Mouse (Mus musculus): ENCODE measurements around the gene Sumo2. TPM values are rescaled to one million over a fixed set of nuclear protein-coding genes. Genes with fewer than 3 reads are reported as not detected.
A peak's percentile ranks its signal among the peaks of the same experiment; 100 is the strongest.

Sumo2 gene
- polyA plus RNA-seq (2011; ENCODE audit: insufficient read depth, insufficient read length, low replicate concordance, missing spikeins): 188 and 202 TPM in 2 replicates

DNA sequence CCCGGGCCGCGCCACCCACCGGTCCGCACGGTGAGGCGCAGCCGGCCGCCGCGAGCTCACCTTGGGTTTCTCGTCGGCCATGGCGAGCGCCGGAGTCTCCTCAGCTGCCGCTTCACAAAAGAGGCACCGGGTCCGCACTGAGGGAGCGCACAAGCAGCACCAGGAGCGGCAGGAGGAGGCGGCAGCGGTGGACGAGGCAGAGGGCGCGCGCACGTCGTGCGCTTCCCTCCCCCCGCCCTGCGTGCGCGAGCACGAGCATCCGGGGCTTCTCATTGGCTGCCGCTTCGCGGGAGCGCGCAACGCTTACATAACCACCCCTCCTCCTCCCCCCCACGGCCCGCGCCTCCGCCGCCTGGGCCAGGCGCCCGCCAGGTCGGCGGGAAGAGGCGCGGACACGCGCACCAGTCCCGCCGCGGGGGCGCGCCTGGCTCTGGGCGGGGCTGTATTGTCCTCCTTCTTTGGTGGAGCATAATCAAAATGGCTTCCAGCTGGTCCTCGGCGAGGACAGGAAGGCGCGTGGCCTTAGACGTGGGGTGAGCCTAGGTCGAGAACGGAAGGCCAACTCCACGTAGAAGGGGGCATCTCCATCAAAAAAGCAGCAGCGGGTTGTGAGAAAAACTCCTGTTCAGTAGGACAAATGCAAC, at the start of gene Sumo2:
Gene Sumo2, minus strand, starts transcription at position 239 of the 644 bp plus-strand sequence.
- Histone ChIP-seq H3K27ac (ENCODE audit: control insufficient read depth, insufficient read depth, low read depth, low read length, poor library complexity) (peak within 1 kb of the TSS; percentile 99), H3K4me1 (ENCODE audit: control insufficient read depth, insufficient read depth, low read length) (peaks cover 1% of the 10 kb centered on the region; the same call in 1 of the 2 replicates), H3K4me3 (replicated peaks; ENCODE audit: control insufficient read depth, low read depth, low read length) (peak within 1 kb of the TSS; percentile 92)
- 1% methylated on average over 65 of the region's 70 CpGs for WGBS
- peak; percentile 83; the same call in 1 of the 2 replicates for TF ChIP-seq POLR2A (IDR thresholded peaks at IDR 0.05; ENCODE audit: borderline replicate concordance, control insufficient read depth, low read depth, low read length)
- TF ChIP-seq CTCF (IDR thresholded peaks at IDR 0.05; ENCODE audit: control insufficient read depth, insufficient read depth, low read length): no peak

GRCm38 (mm10) chr11:115585573-115586100, 49.6 kb upstream of the Sumo2 start:
- 82% methylated on average over 7 of the region's 7 CpGs for WGBS
- TF ChIP-seq CTCF (IDR thresholded peaks at IDR 0.05; ENCODE audit: control insufficient read depth, insufficient read depth, low read length): no peak
- no peak for TF ChIP-seq POLR2A (IDR thresholded peaks at IDR 0.05; ENCODE audit: borderline replicate concordance, control insufficient read depth, low read depth, low read length)
- Histone ChIP-seq H3K27ac (ENCODE audit: control insufficient read depth, insufficient read depth, low read depth, low read length, poor library complexity) (no peak overlapping the region), H3K4me1 (ENCODE audit: control insufficient read depth, insufficient read depth, low read length) (no peaks in the 10 kb centered on the region), H3K4me3 (replicated peaks; ENCODE audit: control insufficient read depth, low read depth, low read length) (no peak overlapping the region)

DNA sequence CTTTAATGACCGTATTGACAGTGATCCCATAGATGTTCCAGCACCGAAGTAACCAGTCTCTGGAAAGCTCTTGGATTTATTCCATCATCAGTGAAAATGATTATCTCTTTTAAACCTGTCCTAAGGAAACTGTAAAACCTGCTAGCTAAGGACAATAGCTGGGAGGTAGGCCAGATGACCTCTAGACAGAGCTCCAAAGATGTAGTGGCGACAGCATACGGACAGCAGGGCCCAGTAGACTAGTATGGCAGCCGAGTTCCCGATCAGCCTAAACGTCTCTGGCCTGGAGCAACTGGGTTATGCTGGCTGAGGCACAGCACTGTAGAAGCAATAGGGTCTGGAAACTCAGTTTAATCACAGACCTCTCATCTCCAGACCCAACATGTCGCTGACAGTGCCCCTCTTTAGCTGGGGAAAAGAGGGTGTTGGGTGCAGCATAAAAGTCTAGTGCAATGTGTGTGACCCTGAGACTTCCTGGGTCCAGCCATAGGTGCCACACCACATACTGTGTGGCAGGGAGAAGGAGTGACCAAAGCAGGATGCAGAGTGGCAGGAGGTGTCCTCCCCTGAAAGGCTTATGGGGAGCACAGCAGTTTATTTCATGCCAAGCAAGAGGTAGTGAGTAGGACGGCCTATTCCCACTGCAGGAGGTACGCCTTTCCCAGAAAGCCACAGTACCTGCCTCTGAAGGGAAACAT, 48.4 kb upstream of the Sumo2 start:
- TF ChIP-seq POLR2A (IDR thresholded peaks at IDR 0.05; ENCODE audit: borderline replicate concordance, control insufficient read depth, low read depth, low read length) (no peak), CTCF (IDR thresholded peaks at IDR 0.05; ENCODE audit: control insufficient read depth, insufficient read depth, low read length) (no peak)
- Histone ChIP-seq H3K27ac (ENCODE audit: control insufficient read depth, insufficient read depth, low read depth, low read length, poor library complexity) (no peak overlapping the region), H3K4me3 (replicated peaks; ENCODE audit: control insufficient read depth, low read depth, low read length) (no peak overlapping the region), H3K4me1 (ENCODE audit: control insufficient read depth, insufficient read depth, low read length) (no peaks in the 10 kb centered on the region)
- 91% methylated on average over 10 of the region's 10 CpGs for WGBS

DNA sequence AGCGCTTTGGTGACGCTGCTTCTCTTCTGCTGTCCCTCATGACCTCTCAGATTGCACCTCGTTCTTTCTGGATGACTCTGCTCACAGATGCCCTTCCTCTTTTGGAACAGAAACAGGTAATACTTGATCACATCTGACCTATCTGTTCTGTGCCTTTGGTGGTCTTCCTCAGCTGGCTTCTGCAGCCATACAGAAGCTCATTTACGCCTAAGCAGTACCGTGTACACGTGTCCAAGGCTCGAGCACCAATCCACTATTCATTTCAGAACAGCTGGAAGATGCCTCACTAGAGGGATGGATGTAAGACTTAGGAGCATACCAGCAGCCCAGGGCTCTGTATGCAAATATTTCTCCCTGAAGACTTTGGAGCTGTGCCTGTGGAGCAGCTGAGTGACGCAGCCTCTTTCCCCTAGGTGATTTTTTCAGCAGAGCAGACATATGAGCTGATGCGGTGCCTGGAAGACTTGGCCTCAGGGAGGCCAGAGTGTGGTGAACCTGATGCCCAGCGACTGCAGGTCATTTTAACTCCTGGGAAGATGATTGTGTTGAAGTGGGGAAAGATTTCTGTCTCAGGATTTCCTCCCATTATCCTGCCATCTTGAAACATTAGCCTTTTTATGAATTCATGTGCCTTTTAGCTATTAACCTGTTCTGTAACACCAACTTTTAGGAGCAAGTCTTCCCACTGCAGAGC, 47.0 kb upstream of the Sumo2 start:
- Histone ChIP-seq H3K4me1 (ENCODE audit: control insufficient read depth, insufficient read depth, low read length) (no peaks in the 10 kb centered on the region; the same call in 1 of the 2 replicates), H3K27ac (ENCODE audit: control insufficient read depth, insufficient read depth, low read depth, low read length, poor library complexity) (no peak overlapping the region), H3K4me3 (replicated peaks; ENCODE audit: control insufficient read depth, low read depth, low read length) (no peak overlapping the region)
- TF ChIP-seq POLR2A (IDR thresholded peaks at IDR 0.05; ENCODE audit: borderline replicate concordance, control insufficient read depth, low read depth, low read length): no peak
- TF ChIP-seq CTCF (IDR thresholded peaks at IDR 0.05; ENCODE audit: control insufficient read depth, insufficient read depth, low read length): no peak
- 87% methylated on average over 10 of the region's 10 CpGs for WGBS

DNA sequence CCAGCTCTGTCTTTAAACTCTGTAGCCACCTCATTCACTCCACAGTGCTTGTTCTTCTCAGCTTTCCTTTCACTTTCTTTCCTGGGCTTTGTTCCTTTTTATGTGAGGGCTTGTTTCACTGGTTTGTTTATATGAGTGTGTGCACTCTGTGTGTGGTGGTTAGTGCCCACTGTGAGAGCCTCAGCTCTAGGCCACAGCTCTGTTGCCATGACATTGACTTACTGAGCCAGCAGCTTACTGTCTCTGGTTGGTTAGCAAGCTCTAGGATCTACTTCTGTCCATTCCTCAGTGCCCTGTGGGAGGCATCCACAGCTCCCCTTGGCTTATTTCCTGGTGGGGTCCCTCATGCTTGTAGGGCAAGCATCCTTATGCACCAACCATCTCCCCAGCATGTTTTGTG, 43.0 kb upstream of the Sumo2 start:
- TF ChIP-seq POLR2A (IDR thresholded peaks at IDR 0.05; ENCODE audit: borderline replicate concordance, control insufficient read depth, low read depth, low read length) (no peak), CTCF (IDR thresholded peaks at IDR 0.05; ENCODE audit: control insufficient read depth, insufficient read depth, low read length) (no peak)

GRCm38 (mm10) chr11:115564961-115565360, 28.9 kb upstream of the Sumo2 start:
- Histone ChIP-seq H3K4me1 (ENCODE audit: control insufficient read depth, insufficient read depth, low read length) (no peaks in the 10 kb centered on the region; the same call in 1 of the 2 replicates), H3K27ac (ENCODE audit: control insufficient read depth, insufficient read depth, low read depth, low read length, poor library complexity) (no peak overlapping the region), H3K4me3 (replicated peaks; ENCODE audit: control insufficient read depth, low read depth, low read length) (peak overlapping the region; percentile 99)
- TF ChIP-seq CTCF (IDR thresholded peaks at IDR 0.05; ENCODE audit: control insufficient read depth, insufficient read depth, low read length): no peak
- TF ChIP-seq POLR2A (IDR thresholded peaks at IDR 0.05; ENCODE audit: borderline replicate concordance, control insufficient read depth, low read depth, low read length): no peak
- 9% methylated on average over 7 of the region's 7 CpGs for WGBS

More for the DNA sequence above, 43.0 kb upstream of the Sumo2 start:
- Histone ChIP-seq H3K4me1 (ENCODE audit: control insufficient read depth, insufficient read depth, low read length) (no peaks in the 10 kb centered on the region; the same call in 1 of the 2 replicates), H3K27ac (ENCODE audit: control insufficient read depth, insufficient read depth, low read depth, low read length, poor library complexity) (no peak overlapping the region), H3K4me3 (replicated peaks; ENCODE audit: control insufficient read depth, low read depth, low read length) (no peak overlapping the region)

GRCm38 (mm10) chr11:115564064-115564809, 28.2 kb upstream of the Sumo2 start, which contains the start of gene Nup85:
TSS of gene Nup85 (plus strand) at chr11:115564434.
- TF ChIP-seq CTCF (IDR thresholded peaks at IDR 0.05; ENCODE audit: control insufficient read depth, insufficient read depth, low read length) (no peak), POLR2A (IDR thresholded peaks at IDR 0.05; ENCODE audit: borderline replicate concordance, control insufficient read depth, low read depth, low read length) (peak; percentile 51; the same call in 1 of the 2 replicates)
- peak within 1 kb of the TSS; percentile 99 for H3K4me3 ChIP-seq (replicated peaks; ENCODE audit: control insufficient read depth, low read depth, low read length)
- H3K4me1 ChIP-seq (ENCODE audit: control insufficient read depth, insufficient read depth, low read length): no peaks in the 10 kb centered on the region; the same call in 1 of the 2 replicates
- under 1% methylated on average over 42 of the region's 42 CpGs for WGBS
- peak within 1 kb of the TSS; percentile 86 for H3K27ac ChIP-seq (ENCODE audit: control insufficient read depth, insufficient read depth, low read depth, low read length, poor library complexity)

Data from bone marrow, adult 2 months (tissue).